Mouse (Mus musculus) megakaryocyte progenitor cell, adult 5-6 weeks (primary cell): Measurements from ENCODE around the gene Grrp1. TPM values are rescaled to one million over a fixed set of nuclear protein-coding genes. Genes with fewer than 3 reads are reported as not detected.

Source experiments
- ATAC-seq: replicated peaks from 2 replicates; pipeline ENCODE4 v1.8.0; 2016; ENCODE audit warnings: mild to moderate bottlenecking, moderate TSS enrichment, inconsistent platforms; ENCODE audit not compliant: poor library complexity
- total RNA-seq, 2 experiments: library from RNA; stranded (forward) in 1 of 2; stranded (reverse) in 1 of 2; fragments of 157-497, 149-512 nt in 1 of 2; fragments of 200-1000 nt in 1 of 2; gene quantifications; 2 replicates each; pipeline versions ENCODE4 v1.2.3 to v1.2.4; 2015 to 2017

Gene Grrp1
- total RNA-seq, 2 experiments from 2014 or later, result not detected

GRCm38 (mm10) chr4:134246256-134246655 lies 7.7 kb downstream of the Grrp1 start:
- ATAC-seq, result no peak

GRCm38 (mm10) chr4:134245148-134245843 lies 8.6 kb downstream of the Grrp1 start, which contains the start of gene Zfp593:
Gene Zfp593 (minus strand): TSS chr4:134245592.
- peak; percentile 93 for ATAC-seq

GRCm38 (mm10) chr4:134243516-134244250 lies 10.2 kb downstream of the Grrp1 start, which contains the start of gene E130218I03Rik:
Gene E130218I03Rik (plus strand): TSS chr4:134243662.
- no peak for ATAC-seq

GRCm38 (mm10) chr4:134238686-134239085 lies 15.2 kb downstream of the Grrp1 start:
- no peak for ATAC-seq

- ATAC-seq, result no peak
These were observed 15.6 kb downstream of the Grrp1 start, which contains the start of gene Cnksr1 for GRCm38 (mm10) chr4:134238279-134238651. Gene Cnksr1 (minus strand): TSS chr4:134238399.

- ATAC-seq, result no peak
These were observed 16.2 kb downstream of the Grrp1 start for GRCm38 (mm10) chr4:134237582-134238278.

GRCm38 (mm10) chr4:134234876-134235275 lies 19.0 kb downstream of the Grrp1 start:
- ATAC-seq, result no peak

GRCm38 (mm10) chr4:134230431-134230830 lies 23.5 kb downstream of the Grrp1 start:
- ATAC-seq, result no peak

GRCm38 (mm10) chr4:134227194-134227593 lies 26.7 kb downstream of the Grrp1 start, which contains the start of gene Catsper4:
Gene Catsper4 (minus strand): TSS chr4:134227383.
- 0 out of 2 replicates have a peak, but pooled peaks have one; percentile 31 for ATAC-seq

- no peak for ATAC-seq
These were observed 30.9 kb downstream of the Grrp1 start for GRCm38 (mm10) chr4:134222793-134223600.

GRCm38 (mm10) chr4:134206488-134207053 lies 47.3 kb downstream of the Grrp1 start:
- ATAC-seq, result no peak

- ATAC-seq, result peak; percentile 69
These were observed 50.5 kb downstream of the Grrp1 start for GRCm38 (mm10) chr4:134203340-134203896.

GRCm38 (mm10) chr4:134202904-134203303 lies 51.0 kb downstream of the Grrp1 start, which contains the start of gene Gm7534:
Gene Gm7534 (minus strand): TSS chr4:134203004.
- ATAC-seq, result no peak

Other genes starting within 250 kb of the Grrp1 start
- 3.7 and 4.7 TPM in 2 replicates for gene Lin28a, start 235.3 kb downstream of the Grrp1 start, total RNA-seq (2015)
- gene Lin28a, start 235.3 kb downstream of the Grrp1 start, total RNA-seq (2017), result 27.4 and 31.2 TPM in 2 replicates
- gene Zfp683, start 200.3 kb downstream of the Grrp1 start, total RNA-seq (2015), result not detected in 2 replicates
- not detected in 2 replicates for gene Zfp683, start 200.3 kb downstream of the Grrp1 start, total RNA-seq (2017)
- 0.77 and 2.2 TPM in 2 replicates for gene Crybg2, start 193.3 kb downstream of the Grrp1 start, total RNA-seq (2015)
- gene Crybg2, start 193.3 kb downstream of the Grrp1 start, total RNA-seq (2017), result 0.37 and 0.71 TPM in 2 replicates
- 291 and 358 TPM in 2 replicates for gene Cd52, start 159.0 kb downstream of the Grrp1 start, total RNA-seq (2015)
- gene Cd52, start 159.0 kb downstream of the Grrp1 start, total RNA-seq (2017), result 339 and 505 TPM in 2 replicates
- gene Ubxn11, start 151.5 kb downstream of the Grrp1 start, total RNA-seq (2015), result 9.2 and 10.7 TPM in 2 replicates
- gene Ubxn11, start 151.5 kb downstream of the Grrp1 start, total RNA-seq (2017), result 6.5 and 7.3 TPM in 2 replicates
- 724 and 761 TPM in 2 replicates for gene Sh3bgrl3, start 125.3 kb downstream of the Grrp1 start, total RNA-seq (2015)
- gene Sh3bgrl3, start 125.3 kb downstream of the Grrp1 start, total RNA-seq (2017), result 230 and 307 TPM in 2 replicates
- gene Cep85, start 67.0 kb downstream of the Grrp1 start, total RNA-seq (2015), result 14.5 and 27.8 TPM in 2 replicates
- gene Cep85, start 67.0 kb downstream of the Grrp1 start, total RNA-seq (2017), result 33.8 and 41.0 TPM in 2 replicates
- gene Gm7534, start 51.1 kb downstream of the Grrp1 start, total RNA-seq (2015), result not detected in 2 replicates
- not detected in 2 replicates for gene Gm7534, start 51.1 kb downstream of the Grrp1 start, total RNA-seq (2017)
- not detected in 2 replicates for gene Catsper4, start 26.7 kb downstream of the Grrp1 start, total RNA-seq (2015)
- not detected in 2 replicates for gene Catsper4, start 26.7 kb downstream of the Grrp1 start, total RNA-seq (2017)
- gene Cnksr1, start 15.7 kb downstream of the Grrp1 start, total RNA-seq (2015), result not detected in 2 replicates
- gene Cnksr1, start 15.7 kb downstream of the Grrp1 start, total RNA-seq (2017), result not detected in 2 replicates
- not detected in 2 replicates for gene E130218I03Rik, start 10.4 kb downstream of the Grrp1 start, total RNA-seq (2015)
- 0.14 TPM in 1 of 2 replicates, not detected in the other for gene E130218I03Rik, start 10.4 kb downstream of the Grrp1 start, total RNA-seq (2017)
- 11.7 and 11.8 TPM in 2 replicates for gene Zfp593, start 8.5 kb downstream of the Grrp1 start, total RNA-seq (2015)
- gene Zfp593, start 8.5 kb downstream of the Grrp1 start, total RNA-seq (2017), result 12.5 and 12.7 TPM in 2 replicates
- gene Gm30191, start 7.2 kb downstream of the Grrp1 start, total RNA-seq (2015), result not detected in 2 replicates
- gene Gm30191, start 7.2 kb downstream of the Grrp1 start, total RNA-seq (2017), result not detected in 2 replicates
- gene Pdik1l, start 33.8 kb upstream of the Grrp1 start, total RNA-seq (2015), result 23.4 and 25.9 TPM in 2 replicates
- 32.7 and 34.0 TPM in 2 replicates for gene Pdik1l, start 33.8 kb upstream of the Grrp1 start, total RNA-seq (2017)
- not detected in 2 replicates for gene Trim63, start 61.0 kb upstream of the Grrp1 start, total RNA-seq (2015)
- gene Trim63, start 61.0 kb upstream of the Grrp1 start, total RNA-seq (2017), result not detected in 2 replicates
- 0.07 and 0.15 TPM in 2 replicates for gene Slc30a2, start 89.1 kb upstream of the Grrp1 start, total RNA-seq (2015)
- not detected in 2 replicates for gene Slc30a2, start 89.1 kb upstream of the Grrp1 start, total RNA-seq (2017)
- not detected in 2 replicates for gene Extl1, start 129.7 kb upstream of the Grrp1 start, total RNA-seq (2015)
- gene Extl1, start 129.7 kb upstream of the Grrp1 start, total RNA-seq (2017), result not detected in 2 replicates
- 14.0 and 21.2 TPM in 2 replicates for gene Pafah2, start 142.2 kb upstream of the Grrp1 start, total RNA-seq (2015)
- gene Pafah2, start 142.2 kb upstream of the Grrp1 start, total RNA-seq (2017), result 14.5 and 16.2 TPM in 2 replicates
- 794 and 868 TPM in 2 replicates for gene Stmn1, start 214.2 kb upstream of the Grrp1 start, total RNA-seq (2015)
- gene Stmn1, start 214.2 kb upstream of the Grrp1 start, total RNA-seq (2017), result 1,207 and 1,242 TPM in 2 replicates
- gene Paqr7, start 242.6 kb upstream of the Grrp1 start, total RNA-seq (2015), result 5.2 and 7.3 TPM in 2 replicates
- gene Paqr7, start 242.6 kb upstream of the Grrp1 start, total RNA-seq (2017), result 11.1 and 13.5 TPM in 2 replicates